Mouse (Mus musculus) hindbrain, embryonic 10.5 days (tissue): ENCODE measurements around the gene Zfp27. TPM values are rescaled to one million over a fixed set of nuclear protein-coding genes. Genes with fewer than 3 reads are reported as not detected.
A peak's percentile ranks its signal among the peaks of the same experiment; 100 is the strongest.
"Not testable (repeated sequence)": the region's sequence is repeated elsewhere in the genome, so short reads cannot be mapped to it uniquely, and the experiment has no call there.

ENCODE experiments used
- DNase-seq: peaks from one replicate; pipeline ENCODE4 v3.0.0-alpha.2; 2017; ENCODE audit warnings: low spot score
- H3K27ac ChIP-seq: fragments of 300-500 bp; sonication (generic); 2 replicates; pipeline ENCODE4 v1.5.1; 2016; ENCODE audit warnings: mild to moderate bottlenecking, moderate library complexity
- H3K27me3 ChIP-seq: fragments of 300-500 bp; sonication (generic); 2 replicates; pipeline ENCODE4 v1.6.1; 2016; ENCODE audit warnings: mild to moderate bottlenecking; ENCODE audit not compliant: poor library complexity, insufficient read depth, severe bottlenecking
- H3K36me3 ChIP-seq: fragments of 300-500 bp; sonication (generic); 2 replicates; pipeline ENCODE4 v1.6.1; 2016; ENCODE audit warnings: mild to moderate bottlenecking, moderate library complexity
- H3K4me1 ChIP-seq: fragments of 300-500 bp; sonication (generic); replicated peaks from 2 replicates; pipeline ENCODE4 v1.6.1; 2016; ENCODE audit warnings: mild to moderate bottlenecking
- H3K4me3 ChIP-seq: fragments of 300-500 bp; sonication (generic); 2 replicates; pipeline ENCODE4 v1.5.1; 2016; ENCODE audit warnings: mild to moderate bottlenecking, moderate library complexity
- H3K9me3 ChIP-seq: fragments of 300-500 bp; sonication (generic); 2 replicates; pipeline ENCODE4 v1.6.1; 2016; ENCODE audit warnings: mild to moderate bottlenecking, moderate library complexity
- WGBS: fragments of 180-500 bp; shearing (Covaris S2); methylation state at CpG from one replicate; pipeline ENCODE4 v1.1.7; 2016; 5-methylcytosine and 5-hydroxymethylcytosine counted together
- polyA plus RNA-seq: library from polyadenylated mRNA; unstranded; fragments of >200 nt; fragmentation: Nextera tagmentation; extraction: Ambion mirVana; gene quantifications from 2 replicates; pipeline ENCODE4 v1.2.1, GENCODE M21; 2016

Gene Zfp27
- polyA plus RNA-seq, 1 experiment from 2014 or later, result 12.2 TPM

GRCm38 (mm10) chr7:29917371-29918061, 11.1 kb upstream of the Zfp27 start:
- H3K9me3 ChIP-seq, result peaks cover 12% of the 10 kb centered on the region; the same call in 1 of the 2 replicates
- H3K27me3 ChIP-seq, result no peaks in the 10 kb centered on the region
- no peak overlapping the region for H3K27ac ChIP-seq
- H3K4me1 ChIP-seq, result peaks cover 8% of the 10 kb centered on the region; the same call in 1 of the 2 replicates
- no peak overlapping the region for H3K4me3 ChIP-seq
- peaks cover 51% of the 10 kb centered on the region for H3K36me3 ChIP-seq
- WGBS, result 56% methylated on average over 6 of the region's 6 CpGs
- no peak for DNase-seq

GRCm38 (mm10) chr7:29912172-29912571, 5.8 kb upstream of the Zfp27 start:
- H3K9me3 ChIP-seq, result peaks cover 12% of the 10 kb centered on the region; the same call in 1 of the 2 replicates
- 94% methylated on average over 13 of the region's 13 CpGs for WGBS
- no peak for DNase-seq
- H3K4me1 ChIP-seq, result peaks cover 18% of the 10 kb centered on the region
- no peak overlapping the region for H3K27ac ChIP-seq
- H3K36me3 ChIP-seq, result peaks cover 71% of the 10 kb centered on the region
- H3K4me3 ChIP-seq, result no peak overlapping the region
- H3K27me3 ChIP-seq, result no peaks in the 10 kb centered on the region

DNA sequence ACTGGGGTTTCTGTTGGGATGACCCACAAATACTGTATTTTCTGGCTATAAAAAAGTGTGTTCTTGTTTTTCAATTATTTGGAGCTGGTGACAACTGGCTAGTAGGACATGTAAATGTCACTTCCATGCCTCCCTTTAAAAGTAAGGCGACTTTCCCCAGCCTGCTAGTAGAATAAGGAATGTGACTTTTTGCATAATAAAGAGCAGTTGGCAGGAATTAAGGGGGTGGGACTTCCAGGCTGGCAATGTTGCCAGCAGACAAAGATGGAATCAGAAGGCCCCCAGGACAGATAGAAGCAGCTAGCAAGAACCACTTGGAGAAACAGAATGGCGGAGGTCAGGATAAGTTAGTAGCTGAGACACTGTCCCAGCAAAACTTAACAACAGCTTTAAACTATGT, 3.9 kb upstream of the Zfp27 start:
- H3K27ac ChIP-seq, result no peak overlapping the region
- peaks cover 8% of the 10 kb centered on the region; the same call in 1 of the 2 replicates for H3K9me3 ChIP-seq
- DNase-seq, result no peak
- 0 out of 2 replicates have a peak overlapping the region, but pooled peaks have one; percentile 68 for H3K4me3 ChIP-seq
- H3K4me1 ChIP-seq, result peaks cover 21% of the 10 kb centered on the region
- H3K27me3 ChIP-seq, result no peaks in the 10 kb centered on the region
- 69% methylated on average over 2 of the region's 2 CpGs for WGBS
- peaks cover 52% of the 10 kb centered on the region for H3K36me3 ChIP-seq

DNA sequence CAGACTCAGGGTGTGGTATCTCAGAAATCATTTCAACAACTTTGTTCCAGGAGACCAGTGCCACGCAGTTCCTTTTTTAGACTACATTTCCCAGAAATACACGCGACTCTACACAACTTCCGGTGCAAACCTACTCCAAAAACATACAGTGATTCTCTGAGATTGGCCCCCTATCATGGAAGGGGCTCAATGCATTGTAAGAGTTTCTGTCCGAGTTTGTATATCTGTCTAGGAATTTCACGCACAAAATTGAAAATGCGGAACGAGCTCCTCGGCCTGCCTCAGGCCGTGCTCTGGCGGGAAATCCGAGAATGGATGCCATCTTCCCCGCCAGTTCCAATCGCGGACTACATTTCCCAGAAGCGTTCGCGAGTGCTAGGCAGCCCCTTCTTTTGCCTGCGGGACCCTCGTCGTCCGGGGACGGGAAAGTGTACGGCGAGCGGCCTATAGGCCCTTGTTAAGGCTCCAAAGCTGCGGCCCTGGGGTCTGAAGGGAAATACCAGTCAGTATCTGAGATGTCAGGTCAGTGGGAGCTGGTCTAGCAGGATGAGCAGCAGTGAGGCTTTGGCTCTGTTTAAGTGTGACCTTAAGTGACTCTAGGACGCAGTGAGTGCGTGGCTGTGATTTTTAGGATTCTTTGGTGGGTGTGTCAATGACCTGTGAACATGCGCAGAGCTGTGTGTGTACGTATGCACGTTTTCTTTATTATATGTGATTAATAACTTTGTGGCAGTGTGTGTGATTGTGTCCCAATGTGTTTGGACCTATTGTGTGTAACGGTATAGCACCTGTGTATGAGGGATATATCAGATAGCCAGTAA, 2.0 kb upstream of the Zfp27 start, which contains the start of gene Zfp383:
Gene Zfp383 (plus strand): TSS at position 94 of the 821 bp plus-strand sequence.
- no peaks in the 10 kb centered on the region for H3K27me3 ChIP-seq
- H3K9me3 ChIP-seq, result no peaks in the 10 kb centered on the region
- peak within 1 kb of the TSS; percentile 96 for H3K27ac ChIP-seq
- DNase-seq, result peak; percentile 90
- H3K4me3 ChIP-seq, result peak within 1 kb of the TSS; percentile 68
- WGBS, result under 1% methylated on average over 33 of the region's 33 CpGs
- peaks cover 39% of the 10 kb centered on the region for H3K36me3 ChIP-seq
- peaks cover 21% of the 10 kb centered on the region for H3K4me1 ChIP-seq

GRCm38 (mm10) chr7:29907206-29907605, 834 bp upstream of the Zfp27 start:
- Histone ChIP-seq H3K4me3 (peak overlapping the region; percentile 67), H3K27ac (peak overlapping the region; percentile 96), H3K4me1 (peaks cover 21% of the 10 kb centered on the region), H3K9me3 (no peaks in the 10 kb centered on the region), H3K36me3 (peaks cover 37% of the 10 kb centered on the region), H3K27me3 (no peaks in the 10 kb centered on the region)
- DNase-seq, result no peak
- 91% methylated on average over 5 of the region's 5 CpGs for WGBS

GRCm38 (mm10) chr7:29906682-29907058, 298 bp upstream of the Zfp27 start:
- Histone ChIP-seq H3K4me1 (peaks cover 21% of the 10 kb centered on the region), H3K9me3 (no peaks in the 10 kb centered on the region), H3K27ac (peak overlapping the region; percentile 96), H3K27me3 (no peaks in the 10 kb centered on the region), H3K4me3 (peak overlapping the region; percentile 67), H3K36me3 (peaks cover 36% of the 10 kb centered on the region)
- 29% methylated on average over 8 of the region's 8 CpGs for WGBS
- DNase-seq, result no peak

DNA sequence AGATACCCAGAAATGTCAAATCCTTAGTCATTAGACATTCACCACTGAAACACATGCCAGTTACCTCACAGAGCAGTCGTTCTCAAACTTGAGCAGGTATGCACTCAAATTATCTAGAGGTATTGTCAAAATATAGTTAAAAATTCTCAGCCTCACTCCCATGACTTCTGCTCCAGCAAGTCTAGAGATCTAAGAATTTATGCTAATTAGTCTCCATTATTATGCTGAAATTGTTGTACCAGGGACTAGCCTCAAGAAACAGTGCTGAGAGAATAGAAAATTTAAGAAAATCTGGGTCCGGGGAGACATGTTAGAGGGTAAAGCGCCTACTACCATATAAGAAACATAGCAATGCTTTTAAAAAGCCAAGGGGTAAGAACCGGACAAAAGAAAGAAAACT, 2.3 kb downstream of the Zfp27 start:
- no peaks in the 10 kb centered on the region for H3K27me3 ChIP-seq
- no peak overlapping the region for H3K4me3 ChIP-seq
- H3K4me1 ChIP-seq, result peaks cover 7% of the 10 kb centered on the region
- WGBS, result 94% methylated on average over 4 of the region's 4 CpGs
- peaks cover 45% of the 10 kb centered on the region for H3K36me3 ChIP-seq
- H3K27ac ChIP-seq, result no peak overlapping the region
- H3K9me3 ChIP-seq, result peaks cover 2% of the 10 kb centered on the region; the same call in 1 of the 2 replicates
- DNase-seq, result no peak

GRCm38 (mm10) chr7:29898351-29898750, 8.0 kb downstream of the Zfp27 start:
- Histone ChIP-seq H3K27me3 (no peaks in the 10 kb centered on the region), H3K9me3 (peaks cover 42% of the 10 kb centered on the region), H3K27ac (no peak overlapping the region), H3K4me3 (no peak overlapping the region), H3K36me3 (peaks cover 96% of the 10 kb centered on the region), H3K4me1 (no peaks in the 10 kb centered on the region)
- no peak for DNase-seq
- WGBS, result 89% methylated on average over 4 of the region's 4 CpGs

DNA sequence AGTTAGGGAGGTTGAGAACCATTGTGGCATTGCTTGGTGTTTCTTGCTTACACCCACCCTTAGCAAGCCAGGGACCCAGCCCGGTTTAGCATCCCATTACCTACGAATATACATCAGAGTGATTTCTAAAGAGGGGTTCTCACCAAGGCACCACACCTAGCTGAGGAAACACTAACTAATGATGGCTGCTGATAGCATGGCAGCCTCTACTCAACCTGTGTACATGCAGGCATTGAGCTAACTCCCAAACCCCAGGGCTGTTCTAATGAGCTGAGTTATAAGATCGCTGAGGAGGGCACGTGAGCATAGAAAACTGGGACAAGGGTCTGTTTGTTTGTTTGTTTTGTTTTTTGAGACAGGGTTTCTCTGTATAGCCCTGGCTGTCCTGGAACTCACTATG, 13.6 kb downstream of the Zfp27 start:
- peaks cover 61% of the 10 kb centered on the region for H3K9me3 ChIP-seq

GRCm38 (mm10) chr7:29890501-29890900, 15.9 kb downstream of the Zfp27 start:
- no peak overlapping the region for H3K4me3 ChIP-seq
- no peaks in the 10 kb centered on the region for H3K4me1 ChIP-seq
- 95% methylated on average over 7 of the region's 7 CpGs for WGBS
- no peak overlapping the region for H3K27ac ChIP-seq
- no peak for DNase-seq
- H3K36me3 ChIP-seq, result peaks cover 55% of the 10 kb centered on the region
- H3K9me3 ChIP-seq, result peaks cover 74% of the 10 kb centered on the region
- no peaks in the 10 kb centered on the region for H3K27me3 ChIP-seq

More for the DNA sequence above, 13.6 kb downstream of the Zfp27 start:
- H3K27ac ChIP-seq, result no peak overlapping the region
- H3K4me1 ChIP-seq, result no peaks in the 10 kb centered on the region
- 96% methylated on average over 4 of the region's 4 CpGs for WGBS
- DNase-seq, result no peak
- peaks cover 76% of the 10 kb centered on the region for H3K36me3 ChIP-seq
- H3K27me3 ChIP-seq, result no peaks in the 10 kb centered on the region
- H3K4me3 ChIP-seq, result no peak overlapping the region

DNA sequence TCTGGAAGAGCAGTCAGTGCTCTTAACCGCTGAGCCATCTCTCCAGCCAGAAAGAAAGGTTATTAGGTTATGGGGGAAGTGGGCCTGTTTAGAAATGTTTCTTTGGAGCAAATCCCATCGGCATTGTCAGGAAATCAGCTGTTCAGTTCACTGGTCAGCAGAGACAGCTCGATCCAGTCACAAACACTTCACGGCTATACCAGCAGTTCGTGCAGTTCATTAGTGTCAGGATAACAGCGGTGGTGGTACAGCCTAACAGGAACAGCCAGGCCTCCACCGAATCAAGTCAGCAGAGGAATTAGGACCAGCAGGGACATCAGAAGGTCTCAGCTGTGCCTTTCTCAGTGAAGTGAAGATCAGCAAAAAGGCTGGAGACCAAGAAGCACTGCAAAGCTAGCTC, 25.5 kb downstream of the Zfp27 start:
- WGBS, result 91% methylated on average over 7 of the region's 7 CpGs
- Histone ChIP-seq H3K36me3 (peaks cover 33% of the 10 kb centered on the region), H3K9me3 (peaks cover 46% of the 10 kb centered on the region), H3K4me1 (no peaks in the 10 kb centered on the region), H3K27me3 (no peaks in the 10 kb centered on the region), H3K27ac (no peak overlapping the region), H3K4me3 (no peak overlapping the region)
- no peak for DNase-seq

- Histone ChIP-seq H3K9me3 (peaks cover 46% of the 10 kb centered on the region), H3K4me1 (no peaks in the 10 kb centered on the region), H3K4me3 (no peak overlapping the region), H3K36me3 (peaks cover 42% of the 10 kb centered on the region), H3K27ac (no peak overlapping the region), H3K27me3 (no peaks in the 10 kb centered on the region)
- no peak for DNase-seq
- 78% methylated on average over 7 of the region's 7 CpGs for WGBS
Measured at GRCm38 (mm10) chr7:29880056-29880455, 26.3 kb downstream of the Zfp27 start.

- H3K4me3 ChIP-seq, H3K27me3 ChIP-seq, H3K27ac ChIP-seq, H3K4me1 ChIP-seq, DNase-seq: not testable (repeated sequence)
- Histone ChIP-seq H3K9me3 (peaks cover 45% of the 10 kb centered on the region), H3K36me3 (peaks cover 66% of the 10 kb centered on the region)
- WGBS, result 92% methylated on average over 9 of the region's 9 CpGs
Measured at GRCm38 (mm10) chr7:29877561-29877960, 28.8 kb downstream of the Zfp27 start.
